Mouse (Mus musculus) lung, embryonic 15.5 days (tissue): Measurements from ENCODE around the gene C1qtnf2. TPM values are rescaled to one million over a fixed set of nuclear protein-coding genes. Genes with fewer than 3 reads are reported as not detected.

Experiments used
- polyA plus RNA-seq: library from polyadenylated mRNA; unstranded; fragments of >200 nt; fragmentation: Nextera tagmentation; extraction: Ambion mirVana; gene quantifications from 2 replicates; pipeline ENCODE4 v1.2.1, GENCODE M21; 2015

The C1qtnf2 gene
- polyA plus RNA-seq, 1 experiment from 2014 or later: 2.6 TPM

Other genes with a start within 250 kb of the C1qtnf2 start
- 86.8 and 95.0 TPM in 2 replicates for gene Pttg1, start 48.0 kb upstream of the C1qtnf2 start, polyA plus RNA-seq
- gene Slu7, start 40.5 kb upstream of the C1qtnf2 start, polyA plus RNA-seq: 56.8 and 58.0 TPM in 2 replicates
- gene Ccnjl, start 54.5 kb downstream of the C1qtnf2 start, polyA plus RNA-seq: 22.6 and 23.3 TPM in 2 replicates
- 5.9 and 6.3 TPM in 2 replicates for gene 4933415A04Rik, start 112.8 kb downstream of the C1qtnf2 start, polyA plus RNA-seq
- gene Fabp6, start 127.3 kb downstream of the C1qtnf2 start, polyA plus RNA-seq: not detected in 2 replicates
- gene Pwwp2a, start 207.7 kb downstream of the C1qtnf2 start, polyA plus RNA-seq: 23.4 and 28.4 TPM in 2 replicates